Mouse (Mus musculus): Measurements from ENCODE around the gene Dgkh. TPM values are rescaled to one million over a fixed set of nuclear protein-coding genes. Genes with fewer than 3 reads are reported as not detected.
"Not testable (repeated sequence)": the region's sequence is repeated elsewhere in the genome, so short reads cannot be mapped to it uniquely, and the experiment has no call there.

Dgkh gene
- polyA plus RNA-seq, 1 experiment, result 5.6 TPM

DNA sequence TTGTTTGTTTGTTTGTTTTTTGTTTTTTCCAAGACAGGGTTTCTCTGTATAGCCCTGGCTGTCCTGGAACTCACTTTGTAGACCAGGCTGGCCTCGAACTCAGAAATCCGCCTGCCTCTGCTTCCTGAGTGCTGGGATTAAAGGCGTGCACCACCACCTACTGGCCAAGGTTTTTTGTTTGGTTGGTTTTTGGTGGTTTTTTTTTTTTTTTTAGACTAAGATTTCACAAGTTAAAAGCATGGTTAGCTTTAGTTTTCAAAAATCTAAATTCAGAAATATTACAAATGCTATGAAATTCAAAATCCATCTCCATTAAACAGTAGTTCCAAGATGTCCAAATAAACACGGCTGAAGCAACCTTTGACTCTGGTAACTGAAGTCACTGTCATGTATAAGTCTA lies 8.9 kb downstream of the Dgkh start:
- not testable (repeated sequence) for DNase-seq (ENCODE audit: low spot score)

- DNase-seq (ENCODE audit: low spot score), result no peak
Observed at GRCm38 (mm10) chr14:78722031-78722430, 10.5 kb downstream of the Dgkh start.

DNA sequence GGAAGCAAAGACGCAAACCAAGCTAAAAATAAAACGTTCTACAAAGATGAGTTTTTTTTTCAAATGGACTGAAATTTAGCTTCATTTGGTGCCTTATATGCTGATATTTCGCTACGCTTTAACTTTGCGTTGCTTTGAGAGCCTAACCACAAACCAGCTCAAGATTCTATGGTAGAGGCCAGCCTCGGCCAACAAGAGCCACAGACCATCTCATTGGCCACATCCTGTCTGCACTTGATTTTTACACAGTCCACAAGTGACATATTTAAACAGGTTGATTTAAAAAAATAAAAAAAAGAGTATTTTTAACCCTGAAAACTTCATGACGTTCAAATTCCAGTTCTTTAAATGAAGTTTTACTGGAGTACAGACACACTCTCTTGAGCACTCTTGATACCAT lies 16.5 kb downstream of the Dgkh start:
- DNase-seq (ENCODE audit: low spot score), result no peak

DNA sequence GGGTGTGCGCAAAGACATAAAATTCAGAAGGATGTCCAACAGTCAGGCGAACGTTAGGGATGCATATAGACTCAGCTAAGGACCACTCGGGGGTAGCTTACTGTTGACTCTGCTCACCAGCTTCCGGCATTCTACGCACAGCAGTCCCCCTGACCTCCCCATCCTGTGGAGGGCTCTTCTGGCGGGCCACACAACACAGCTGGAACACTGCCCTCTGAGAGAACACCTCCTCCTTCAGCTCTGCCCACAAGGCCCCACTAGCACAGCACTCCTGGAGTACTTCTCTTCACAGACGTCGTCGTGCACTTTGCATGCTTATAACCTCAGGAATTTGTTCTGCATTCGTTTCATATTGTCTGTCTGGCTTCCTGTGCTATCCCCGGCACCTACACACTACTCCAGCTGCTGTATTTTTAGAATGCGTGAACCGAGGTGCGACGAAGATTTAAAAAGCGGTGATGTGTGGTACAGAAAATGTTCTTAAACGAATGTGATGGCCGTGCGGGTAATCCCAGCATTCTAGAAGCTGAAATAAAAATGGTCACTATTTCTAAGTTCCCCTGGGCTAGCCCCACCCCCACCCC lies 19.9 kb downstream of the Dgkh start:
- DNase-seq (ENCODE audit: low spot score), result no peak

DNA sequence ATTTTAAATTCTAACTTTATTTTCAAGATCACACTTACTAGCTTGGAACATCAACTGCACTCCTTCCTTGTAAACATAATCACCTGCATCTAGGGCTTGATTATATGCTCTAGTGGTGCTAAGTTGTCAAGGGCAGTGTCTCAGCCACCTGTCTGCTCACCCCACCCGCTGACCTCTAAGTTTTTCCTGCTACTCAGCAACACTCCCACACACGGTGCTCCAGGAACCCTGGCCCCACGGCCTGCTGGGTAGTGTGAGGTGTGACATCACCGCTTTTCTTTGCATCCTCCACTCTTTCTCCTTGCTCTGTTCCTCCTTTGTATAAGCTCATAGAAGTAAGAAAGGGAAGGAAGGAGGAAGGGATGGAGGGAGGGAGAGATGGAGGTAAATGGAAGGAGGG lies 21.9 kb downstream of the Dgkh start:
- no peak for DNase-seq (ENCODE audit: low spot score)

DNA sequence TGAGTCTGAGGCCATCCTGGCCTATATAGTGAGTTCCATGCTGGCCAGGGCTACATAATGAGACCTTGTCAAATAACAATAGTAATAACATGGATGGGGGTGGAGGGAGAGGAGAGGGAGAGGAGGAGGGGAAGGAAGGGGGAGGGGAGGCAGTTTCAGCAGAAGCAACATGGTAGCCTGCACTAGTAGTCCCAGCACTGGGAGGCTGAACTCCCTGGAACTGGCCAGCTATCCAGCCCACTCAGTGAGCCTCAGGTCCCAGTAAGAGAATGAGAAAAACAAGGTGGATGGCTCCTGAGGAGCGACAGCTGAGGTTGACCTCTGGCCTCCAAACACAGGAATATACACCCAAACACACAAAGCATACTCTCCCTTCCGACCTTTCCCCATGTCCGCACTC lies 27.0 kb downstream of the Dgkh start:
- DNase-seq (ENCODE audit: low spot score), result no peak

DNA sequence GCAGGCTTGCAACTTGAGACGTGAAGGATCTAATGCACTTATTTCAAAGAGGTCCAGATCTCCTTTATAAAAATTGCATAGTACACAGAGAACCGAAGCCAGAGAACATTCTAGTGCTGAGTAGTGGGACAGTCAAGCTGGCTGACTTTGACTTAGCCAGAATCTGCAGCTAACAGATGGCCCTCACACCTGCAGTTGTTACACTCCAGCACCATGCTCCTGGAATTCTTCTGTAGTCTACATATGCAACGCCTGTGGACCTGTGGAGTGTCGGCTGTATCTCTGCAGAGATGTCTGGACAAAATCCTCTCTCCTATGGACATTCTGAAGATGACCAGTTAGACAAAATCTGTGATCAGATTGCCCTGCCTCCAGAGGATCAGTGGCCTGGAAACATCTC lies 28.6 kb downstream of the Dgkh start:
- no peak for DNase-seq (ENCODE audit: low spot score)

- DNase-seq (ENCODE audit: low spot score), result no peak
Observed at GRCm38 (mm10) chr14:78703361-78703760, 29.2 kb downstream of the Dgkh start.

GRCm38 (mm10) chr14:78702048-78702447 lies 30.5 kb downstream of the Dgkh start:
- no peak for DNase-seq (ENCODE audit: low spot score)

DNA sequence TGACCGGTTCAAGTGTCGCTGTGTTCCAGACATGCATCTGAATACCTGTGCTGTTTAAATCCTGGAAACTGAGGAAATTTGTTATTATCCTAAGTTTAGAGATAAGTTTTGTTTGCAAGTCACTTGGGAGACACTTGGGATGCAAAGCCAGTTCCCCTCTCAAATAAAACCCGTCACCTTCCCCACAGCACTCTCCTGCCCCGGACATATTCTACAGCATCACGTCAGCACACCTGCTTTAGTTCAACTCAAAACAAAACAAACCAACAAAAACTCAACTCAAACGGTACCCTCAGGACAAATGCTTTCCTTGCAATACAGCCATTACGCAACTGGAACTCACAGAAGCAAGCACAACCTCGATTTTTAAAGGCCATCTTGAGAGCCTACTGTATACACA lies 31.1 kb downstream of the Dgkh start:
- DNase-seq (ENCODE audit: low spot score), result no peak

DNA sequence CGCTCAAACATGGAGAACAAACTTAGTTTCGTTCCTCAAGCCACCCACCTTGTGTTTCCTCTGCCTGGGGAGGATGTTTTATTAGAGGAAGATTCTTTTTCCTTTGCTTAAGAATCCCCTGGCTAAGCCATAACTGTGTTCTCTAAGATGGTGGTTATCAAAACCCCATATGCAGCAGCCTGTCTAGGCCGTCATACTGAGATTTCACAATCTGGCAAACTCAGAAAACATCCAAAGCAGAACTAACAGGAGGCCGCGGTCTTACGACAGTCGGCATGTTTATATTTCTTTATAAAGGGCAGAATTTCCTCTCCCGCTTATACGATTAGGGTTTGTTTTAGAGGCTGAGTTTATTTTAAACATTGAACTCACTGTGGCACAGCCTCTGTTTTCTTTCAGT lies 31.5 kb downstream of the Dgkh start:
- no peak for DNase-seq (ENCODE audit: low spot score)

- no peak for DNase-seq (ENCODE audit: low spot score)
Observed at GRCm38 (mm10) chr14:78699634-78700033, 32.9 kb downstream of the Dgkh start.

- DNase-seq (ENCODE audit: low spot score), result no peak
Observed at GRCm38 (mm10) chr14:78699196-78699595, 33.4 kb downstream of the Dgkh start.

DNA sequence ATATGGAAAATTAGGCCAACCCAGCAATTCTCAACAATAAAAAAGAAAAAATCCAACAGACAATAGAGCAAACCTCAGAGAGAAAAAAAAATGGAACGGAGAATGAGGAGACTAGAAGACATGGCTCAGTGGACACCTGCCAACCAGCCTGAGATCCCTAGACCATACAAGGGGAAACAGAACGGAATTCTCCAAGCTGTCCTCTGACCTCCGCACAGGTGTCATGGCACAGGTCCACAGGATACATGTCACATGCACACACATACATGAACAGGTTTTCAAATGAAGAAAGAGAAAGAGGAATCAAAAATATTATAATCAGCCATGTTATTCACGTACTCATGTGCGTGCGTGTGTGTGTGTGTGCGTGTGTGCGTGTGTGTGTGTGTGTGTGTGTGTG lies 38.5 kb downstream of the Dgkh start:
- DNase-seq (ENCODE audit: low spot score), result no peak

DNA sequence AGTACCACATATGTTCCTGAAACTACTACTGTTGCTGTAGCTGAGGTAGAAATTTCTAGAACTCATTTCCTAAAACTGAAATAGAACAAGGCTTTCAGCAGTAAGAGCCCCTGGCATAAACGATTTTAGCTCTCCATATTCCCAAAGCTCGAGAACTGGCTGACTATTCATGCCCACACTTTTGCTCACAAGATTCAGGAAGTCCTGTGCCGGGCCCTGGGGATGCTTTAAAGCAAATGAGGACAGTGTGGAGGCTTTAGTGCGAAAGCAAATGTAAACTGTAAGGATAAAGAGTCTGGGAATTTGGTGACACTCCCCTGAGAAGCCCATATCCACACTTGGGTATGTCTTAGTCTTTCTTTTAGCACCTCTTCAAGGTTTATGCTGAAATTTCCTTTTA lies 40.0 kb downstream of the Dgkh start:
- DNase-seq (ENCODE audit: low spot score), result no peak

DNA sequence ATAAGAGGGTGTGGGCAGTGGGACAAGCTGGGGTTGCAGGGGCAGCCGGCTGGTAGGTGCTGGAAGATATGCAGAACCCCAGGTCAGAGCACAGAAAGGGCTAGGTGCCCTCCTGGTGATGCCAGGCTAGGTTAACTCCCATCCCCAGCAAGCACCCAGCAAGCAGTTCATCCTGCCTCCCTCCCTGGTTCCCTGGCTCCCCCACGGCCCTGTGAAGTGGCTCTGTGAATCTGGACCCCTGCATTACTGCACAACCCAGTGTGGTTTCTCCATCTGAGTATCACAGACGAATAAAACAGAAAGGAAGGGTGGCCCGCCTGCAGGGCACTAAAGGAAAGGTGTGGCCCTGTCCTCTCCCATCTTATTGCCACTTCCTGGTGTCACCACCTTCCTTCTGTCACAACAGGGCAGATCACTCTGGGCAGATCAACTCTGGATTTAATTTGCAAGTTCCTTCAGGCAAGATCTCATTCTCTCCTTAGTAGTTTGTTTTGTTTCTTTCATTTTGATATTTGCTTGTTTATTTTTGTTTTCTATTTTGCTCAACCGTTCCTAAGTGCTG lies 40.6 kb downstream of the Dgkh start:
- DNase-seq (ENCODE audit: low spot score), result no peak

- no peak for DNase-seq (ENCODE audit: low spot score)
Observed at GRCm38 (mm10) chr14:78690883-78691282, 41.7 kb downstream of the Dgkh start.

- no peak for DNase-seq (ENCODE audit: low spot score)
Observed at GRCm38 (mm10) chr14:78690387-78690786, 42.2 kb downstream of the Dgkh start.

GRCm38 (mm10) chr14:78689950-78690349 lies 42.6 kb downstream of the Dgkh start:
- no peak for DNase-seq (ENCODE audit: low spot score)

- DNase-seq (ENCODE audit: low spot score), result no peak
Observed at GRCm38 (mm10) chr14:78687716-78688115, 44.9 kb downstream of the Dgkh start.

DNA sequence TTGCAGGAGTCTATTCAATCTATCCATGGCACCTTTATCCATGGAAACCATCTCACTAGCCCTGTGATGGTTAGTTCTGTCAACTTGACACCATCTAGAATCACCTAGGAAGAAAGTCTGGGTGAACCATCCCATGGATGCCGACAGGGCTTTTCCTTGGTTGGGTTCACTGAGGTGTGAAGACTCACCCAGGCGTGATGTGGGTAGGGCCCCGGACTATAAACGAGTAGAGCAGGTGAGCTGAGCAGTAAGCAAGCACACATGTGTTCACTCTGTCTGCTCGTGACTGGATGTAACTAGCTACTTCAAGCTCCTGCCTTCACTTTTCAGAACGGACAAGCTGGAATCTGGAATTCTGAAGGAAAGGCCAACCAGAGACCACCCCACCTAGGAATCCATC lies 45.9 kb downstream of the Dgkh start:
- DNase-seq (ENCODE audit: low spot score), result no peak

DNA sequence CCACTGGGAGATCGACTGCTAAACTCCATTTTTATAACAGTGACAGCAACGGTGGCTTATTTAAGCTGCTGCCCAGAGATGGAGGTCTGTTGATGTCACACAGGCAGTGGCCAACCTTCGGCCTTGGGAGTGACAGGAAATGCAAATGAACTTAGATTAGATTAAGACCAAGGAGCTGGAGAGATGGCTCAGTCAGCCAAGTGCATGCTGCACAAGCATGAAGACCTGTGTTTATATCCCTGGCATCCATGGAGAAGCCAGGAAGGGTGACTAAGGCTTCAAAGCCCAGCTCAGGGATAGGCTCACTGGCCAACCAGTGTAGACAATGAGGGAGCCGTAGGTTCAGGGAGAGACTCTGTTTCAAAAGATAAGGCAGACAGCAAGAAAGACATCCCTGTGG lies 48.4 kb downstream of the Dgkh start:
- DNase-seq (ENCODE audit: low spot score), result no peak

DNA sequence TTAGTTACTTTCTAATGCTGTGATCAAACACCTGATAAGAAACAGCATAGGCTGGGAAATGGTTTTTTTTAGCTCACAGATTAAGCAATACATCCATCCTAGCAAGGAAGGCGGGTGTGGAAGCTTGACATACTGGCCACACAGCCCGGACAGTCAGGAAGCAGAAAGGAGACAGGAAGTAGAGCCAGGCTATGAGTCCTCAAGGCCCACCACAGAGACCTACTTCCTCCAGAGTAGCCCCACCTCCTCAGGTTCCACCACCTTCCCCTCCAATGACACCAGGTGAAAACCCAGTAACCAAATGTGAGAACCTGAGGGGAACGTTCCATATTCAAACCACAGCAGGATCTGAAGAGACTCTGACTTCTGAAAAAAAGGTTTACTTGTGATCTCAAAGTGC lies 53.6 kb downstream of the Dgkh start:
- no peak for DNase-seq (ENCODE audit: low spot score)

DNA sequence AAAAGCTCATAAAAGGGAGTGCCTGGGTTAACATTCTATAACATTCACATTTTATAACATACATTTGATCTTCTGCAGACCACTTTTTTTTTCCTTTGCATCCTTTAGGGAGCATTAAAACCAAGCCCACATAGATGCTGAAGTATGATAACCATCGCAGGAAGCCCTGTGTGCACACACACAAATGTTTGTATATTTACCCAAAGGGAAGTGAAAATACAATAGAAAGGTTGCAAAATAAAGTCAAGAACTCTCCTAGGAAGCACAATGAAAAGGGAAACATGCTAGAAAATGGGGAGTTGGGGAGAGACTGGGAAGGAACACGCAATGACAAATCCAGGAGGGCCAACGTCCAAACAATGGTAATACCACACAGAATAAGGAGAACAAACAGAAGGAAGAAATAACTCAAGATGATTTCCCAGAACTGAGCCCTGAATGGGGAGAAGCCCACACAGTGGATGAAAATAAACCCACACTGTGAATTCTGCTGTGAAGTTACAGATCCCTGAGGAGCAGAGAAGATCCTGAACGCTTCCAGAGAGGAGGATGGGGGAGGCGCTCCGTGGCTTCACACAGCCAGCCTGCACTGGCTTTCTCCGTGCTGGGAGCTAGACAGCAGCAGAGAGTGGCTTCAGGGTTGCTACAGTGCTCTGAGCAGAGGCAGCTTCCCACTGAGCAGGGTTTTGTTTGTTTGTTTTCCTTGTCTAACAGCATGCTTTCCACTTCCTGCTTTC lies 54.6 kb downstream of the Dgkh start:
- no peak for DNase-seq (ENCODE audit: low spot score)

Data from urinary bladder, adult 2 months (tissue).